Mouse (Mus musculus): ENCODE results near the gene Unc5b.

DNA sequence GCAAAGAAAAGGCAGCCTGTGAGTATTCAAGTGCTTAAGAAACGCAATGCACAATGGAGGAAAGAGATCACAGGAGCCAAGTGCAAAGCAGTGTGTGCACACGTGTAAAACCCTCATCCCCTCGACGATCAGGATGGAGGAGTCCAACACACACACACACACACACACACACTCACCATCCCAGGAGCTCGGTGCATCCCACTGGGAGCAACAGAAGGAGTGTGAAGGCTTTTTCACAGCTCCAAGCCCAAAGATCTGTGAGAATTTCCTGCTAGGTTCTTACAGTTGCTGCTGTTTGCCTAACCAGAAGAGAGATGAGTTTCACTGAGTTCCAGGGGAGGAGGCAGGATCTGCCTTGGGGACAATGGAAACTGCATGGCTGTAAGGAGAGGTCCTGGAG is 99.6 kb downstream of the Unc5b start:
- TF ChIP-seq GATA1 (IDR thresholded peaks at IDR 0.05; ENCODE audit: low read length): no peak
- TF ChIP-seq TAL1 (IDR thresholded peaks at IDR 0.05; ENCODE audit: low read length): no peak

All from erythroblast, embryonic 14.5 days (primary cell).